Mouse (Mus musculus) cerebellum, adult 2 months (tissue): ENCODE measurements at regions not wholly inside any gene's neighbourhood (a gene's known extent, or its start where the extent isn't known, plus 50 kb on each side); places are given as distances from the start of the nearest gene placed in this dataset.

Experiments used
- CTCF ChIP-seq: fragments of 200-500 bp; IDR thresholded peaks from 2 replicates; pipeline ENCODE4 v1.5.1; 2011; ENCODE audit warnings: low read depth, mild to moderate bottlenecking, control low read depth, low read length, moderate library complexity, borderline replicate concordance; ENCODE audit not compliant: insufficient read depth
- POLR2A ChIP-seq: fragments of 200-500 bp; IDR thresholded peaks from 2 replicates; pipeline ENCODE4 v1.6.1; 2011; ENCODE audit warnings: low read length, control low read depth, borderline replicate concordance; ENCODE audit not compliant: insufficient read depth

- TF ChIP-seq POLR2A (no peak), CTCF (no peak)
Measured at GRCm38 (mm10) chr19:26261530-26261929, 343.3 kb upstream of the Smarca2 start.
